Mouse (Mus musculus) heart, embryonic 10.5 days (tissue): ENCODE measurements around the gene Itch. TPM values are rescaled to one million over a fixed set of nuclear protein-coding genes. Genes with fewer than 3 reads are reported as not detected.
"Not testable (repeated sequence)": the region's sequence is repeated elsewhere in the genome, so short reads cannot be mapped to it uniquely, and the experiment has no call there.

Source experiments
- DNase-seq: peaks from one replicate; pipeline ENCODE4 v3.0.0-alpha.2; 2017; ENCODE audit warnings: low spot score
- H3K27ac ChIP-seq: fragments of 300-500 bp; sonication (generic); 2 replicates; pipeline ENCODE4 v1.5.1; 2016; ENCODE audit warnings: mild to moderate bottlenecking
- H3K27me3 ChIP-seq: fragments of 300-500 bp; sonication (generic); 2 replicates; pipeline ENCODE4 v1.6.1; 2016; ENCODE audit warnings: mild to moderate bottlenecking; ENCODE audit not compliant: poor library complexity, insufficient read depth, severe bottlenecking
- H3K36me3 ChIP-seq: fragments of 300-500 bp; sonication (generic); 2 replicates; pipeline ENCODE4 v1.6.1; 2016; ENCODE audit warnings: mild to moderate bottlenecking, moderate library complexity
- H3K4me1 ChIP-seq: fragments of 300-500 bp; sonication (generic); 2 replicates; pipeline ENCODE4 v1.6.1; 2016; ENCODE audit warnings: mild to moderate bottlenecking
- H3K4me3 ChIP-seq: fragments of 300-500 bp; sonication (generic); 2 replicates; pipeline ENCODE4 v1.5.1; 2016; ENCODE audit warnings: mild to moderate bottlenecking, moderate library complexity
- H3K9me3 ChIP-seq: fragments of 300-500 bp; sonication (generic); 2 replicates; pipeline ENCODE4 v1.6.1; 2016; ENCODE audit warnings: mild to moderate bottlenecking, moderate library complexity
- WGBS: fragments of 180-500 bp; shearing (Covaris S2); methylation state at CpG from one replicate; pipeline ENCODE4 v1.1.7; 2016; 5-methylcytosine and 5-hydroxymethylcytosine counted together
- polyA plus RNA-seq: library from polyadenylated mRNA; unstranded; fragments of >200 nt; fragmentation: Nextera tagmentation; extraction: Ambion mirVana; gene quantifications from 2 replicates; pipeline ENCODE4 v1.2.1, GENCODE M21; 2016

The Itch gene
- polyA plus RNA-seq, 1 experiment from 2014 or later, result 45.1 TPM

DNA sequence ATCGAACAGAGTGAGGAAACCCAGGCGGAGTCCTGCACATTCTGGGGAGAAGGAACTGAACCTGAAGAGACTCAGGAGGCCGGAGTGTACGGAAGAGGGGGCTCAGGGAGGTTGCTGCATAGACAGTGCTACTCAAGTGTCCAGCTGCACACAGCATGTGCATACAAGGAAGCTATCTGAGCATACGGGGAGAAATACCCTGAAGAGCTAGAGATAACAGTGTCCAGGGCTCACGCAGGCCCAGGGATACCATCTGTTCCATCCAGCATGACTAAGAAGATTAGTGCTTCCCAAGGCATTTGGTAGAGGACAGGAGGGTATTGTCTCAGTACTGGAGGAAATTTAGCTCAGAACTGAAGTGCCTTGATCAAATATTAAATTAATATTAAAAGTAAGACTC, 29.7 kb upstream of the Itch start:
- no peak for DNase-seq
- Histone ChIP-seq H3K4me3 (no peak overlapping the region), H3K27ac (no peak overlapping the region), H3K27me3 (no peaks in the 10 kb centered on the region), H3K9me3 (no peaks in the 10 kb centered on the region), H3K4me1 (peaks cover 20% of the 10 kb centered on the region), H3K36me3 (no peaks in the 10 kb centered on the region)
- 61% methylated on average over 6 of the region's 6 CpGs for WGBS

DNA sequence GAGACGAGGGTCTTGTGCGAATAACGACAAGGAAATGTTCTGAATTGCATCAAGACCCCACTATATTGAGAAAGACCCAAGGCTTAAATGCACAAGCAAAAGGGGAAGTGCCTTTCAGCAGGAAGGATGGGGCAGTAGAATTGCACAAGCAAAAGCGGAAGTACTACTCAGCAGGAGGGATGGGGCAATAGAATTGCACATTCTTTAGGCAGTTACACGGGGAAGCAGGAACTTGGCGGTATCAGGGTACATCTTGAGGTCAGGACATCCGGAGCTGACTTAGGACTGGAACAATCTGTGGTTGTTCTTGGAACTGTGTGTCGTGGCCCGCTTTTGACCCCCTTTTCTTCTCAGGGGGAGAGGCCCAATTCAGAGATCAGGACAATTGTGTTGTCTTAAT, 26.0 kb upstream of the Itch start:
- H3K36me3 ChIP-seq, DNase-seq, H3K4me3 ChIP-seq, H3K27ac ChIP-seq, H3K9me3 ChIP-seq, H3K4me1 ChIP-seq, H3K27me3 ChIP-seq: not testable (repeated sequence)
- 80% methylated on average over 9 of the region's 9 CpGs for WGBS

DNA sequence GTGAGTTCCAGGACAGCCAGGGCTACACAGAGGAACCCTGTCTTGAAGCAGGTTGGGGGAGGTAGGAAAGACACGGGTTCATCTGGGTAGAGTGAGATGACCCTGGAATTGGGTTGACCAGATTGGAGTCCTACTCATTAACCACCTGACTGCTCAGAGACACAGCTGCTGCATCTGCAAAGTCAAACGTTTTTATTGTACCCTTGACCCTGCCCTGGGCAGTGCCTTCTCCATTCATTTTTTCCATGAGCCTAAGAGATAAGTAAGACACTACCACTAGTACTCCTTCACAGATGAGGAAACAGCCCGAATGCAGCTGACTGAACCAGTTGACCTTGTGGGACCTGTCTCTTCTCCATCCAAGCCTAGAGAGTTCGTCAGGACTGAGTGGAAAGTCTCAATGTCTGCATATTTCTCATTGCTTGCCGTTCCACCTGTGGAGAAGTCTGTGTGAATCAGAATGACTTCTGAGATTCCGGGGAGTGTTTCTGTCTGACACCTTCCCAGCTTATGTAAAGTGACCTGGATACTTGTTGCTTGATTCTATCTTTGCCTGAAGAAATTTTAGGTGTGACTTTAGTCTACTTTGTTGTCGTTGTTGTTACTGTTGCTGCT, 18.0 kb upstream of the Itch start:
- no peaks in the 10 kb centered on the region for H3K9me3 ChIP-seq
- no peaks in the 10 kb centered on the region for H3K4me1 ChIP-seq
- WGBS, result 60% methylated on average over 7 of the region's 7 CpGs

DNA sequence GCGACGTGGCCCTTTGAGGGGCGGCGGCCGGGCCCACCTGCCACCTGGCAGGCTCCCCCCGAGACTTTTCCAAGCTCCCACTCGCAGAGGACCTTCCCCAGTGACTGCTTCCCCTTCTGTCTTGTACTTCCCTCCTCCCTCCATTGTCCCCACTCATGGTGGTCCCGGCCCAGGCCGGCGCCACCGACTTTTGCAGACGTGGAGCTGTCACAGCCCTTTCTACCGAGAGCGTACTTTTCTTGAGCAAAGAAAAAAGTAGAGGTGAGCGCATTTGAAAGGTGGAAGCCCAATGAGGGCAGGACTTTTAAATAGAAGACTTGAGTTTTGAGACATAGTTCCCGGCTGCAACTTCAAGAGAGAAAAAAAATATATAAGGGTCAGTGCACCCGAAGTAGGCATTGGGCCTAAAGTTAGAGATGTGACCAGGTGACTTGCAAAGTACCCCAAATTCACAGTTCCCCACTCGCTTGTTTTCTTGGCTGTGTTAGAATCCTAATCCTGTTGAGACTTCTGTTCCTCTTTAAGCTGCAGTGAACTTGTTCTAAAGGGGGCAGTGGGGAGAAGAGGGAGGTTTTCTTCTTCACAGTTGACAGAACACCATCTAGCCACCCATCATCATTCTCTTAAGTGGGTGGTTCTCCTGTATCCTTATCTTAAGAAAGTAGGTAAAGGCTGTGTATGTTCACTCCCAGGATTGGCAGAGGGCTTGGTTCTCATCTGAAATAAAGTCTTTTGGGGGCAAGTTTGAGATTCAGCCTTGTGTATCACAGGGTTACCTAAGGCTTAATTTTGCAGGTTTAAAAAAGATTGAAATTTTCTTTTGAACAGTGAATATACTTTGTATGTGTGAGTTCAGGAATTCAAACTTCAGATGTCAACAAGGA, 910 bp downstream of the Itch start:
- Histone ChIP-seq H3K9me3 (no peaks in the 10 kb centered on the region), H3K36me3 (peaks cover 17% of the 10 kb centered on the region), H3K27ac (peak overlapping the region; percentile 99), H3K27me3 (no peaks in the 10 kb centered on the region), H3K4me3 (peak overlapping the region; percentile 98), H3K4me1 (peaks cover 24% of the 10 kb centered on the region)
- WGBS, result under 1% methylated on average over 18 of the region's 18 CpGs
- DNase-seq, result peak; percentile 76

More for the DNA sequence above, 18.0 kb upstream of the Itch start:
- no peak for DNase-seq
- no peak overlapping the region for H3K4me3 ChIP-seq
- no peaks in the 10 kb centered on the region for H3K27me3 ChIP-seq
- H3K36me3 ChIP-seq, result no peaks in the 10 kb centered on the region
- H3K27ac ChIP-seq, result no peak overlapping the region

DNA sequence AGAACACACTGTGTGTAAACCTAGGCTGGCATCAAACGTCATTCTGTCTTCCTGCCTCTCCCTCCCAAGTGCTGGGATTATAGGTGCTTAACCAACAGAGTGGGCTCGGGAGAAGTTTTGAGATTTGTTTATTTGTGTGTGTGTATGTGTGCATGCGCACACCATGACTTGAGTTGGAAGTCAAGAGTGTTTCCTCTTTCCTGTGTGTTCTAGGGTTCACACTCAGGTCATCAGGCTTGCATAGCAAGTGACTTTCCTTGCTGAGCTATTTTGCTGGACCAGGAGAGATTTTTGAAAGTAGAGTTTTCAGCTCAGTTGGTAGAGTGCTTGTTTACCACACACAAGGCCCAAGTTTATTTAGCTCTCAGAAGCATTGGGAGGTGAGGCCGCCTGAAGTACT, 1.8 kb downstream of the Itch start:
- Histone ChIP-seq H3K4me1 (peaks cover 24% of the 10 kb centered on the region), H3K27ac (no peak overlapping the region), H3K9me3 (no peaks in the 10 kb centered on the region), H3K36me3 (peaks cover 25% of the 10 kb centered on the region), H3K27me3 (no peaks in the 10 kb centered on the region), H3K4me3 (peak overlapping the region; percentile 98; the same call in 1 of the 2 replicates)
- WGBS, result 59% methylated on average over 4 of the region's 4 CpGs
- no peak for DNase-seq

DNA sequence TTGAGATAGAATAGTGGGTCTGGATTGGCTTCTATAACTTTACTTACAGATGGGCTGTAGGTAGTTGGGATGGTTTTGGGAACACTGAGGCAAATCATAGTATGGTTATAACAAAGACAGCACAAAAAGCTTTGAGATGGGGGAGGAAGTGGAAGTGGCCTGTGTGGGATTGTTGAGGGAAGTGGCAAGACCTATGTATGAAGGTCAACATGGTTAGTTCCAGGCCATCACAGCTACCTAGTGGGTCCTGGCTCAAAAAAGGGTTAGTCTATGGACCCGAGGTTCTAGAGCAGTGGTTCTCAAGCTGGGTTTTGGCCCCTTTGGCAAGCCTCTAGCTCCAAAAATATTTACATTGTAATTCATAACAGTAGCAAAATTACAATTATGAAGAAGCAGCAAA, 2.2 kb downstream of the Itch start:
- no peak for DNase-seq
- H3K9me3 ChIP-seq, result no peaks in the 10 kb centered on the region
- peaks cover 24% of the 10 kb centered on the region for H3K4me1 ChIP-seq
- H3K4me3 ChIP-seq, result no peak overlapping the region
- H3K27me3 ChIP-seq, result no peaks in the 10 kb centered on the region
- no peak overlapping the region for H3K27ac ChIP-seq
- H3K36me3 ChIP-seq, result peaks cover 30% of the 10 kb centered on the region
- WGBS, result 85% methylated on average over 1 of the region's 1 CpGs

DNA sequence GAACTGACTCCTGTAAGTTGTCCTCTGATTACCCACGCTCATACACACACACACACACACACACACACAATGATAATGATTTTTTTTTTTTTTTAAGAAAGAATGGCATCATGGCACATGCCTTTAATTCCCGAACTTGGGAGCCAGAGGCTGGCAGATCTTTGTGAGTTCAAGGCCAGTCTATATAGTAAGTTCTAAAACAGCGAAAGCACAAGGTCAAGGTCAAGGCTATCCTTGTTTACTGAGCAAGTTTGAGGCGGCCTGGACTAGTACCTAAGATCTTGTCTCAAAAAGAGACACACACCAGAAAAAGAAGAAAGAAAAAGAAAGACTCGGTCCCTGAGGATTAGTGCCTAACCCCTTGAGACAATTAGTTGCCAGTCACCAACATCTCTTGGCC, 7.7 kb downstream of the Itch start:
- Histone ChIP-seq H3K9me3 (no peaks in the 10 kb centered on the region), H3K27ac (no peak overlapping the region), H3K36me3 (peaks cover 74% of the 10 kb centered on the region), H3K4me1 (peaks cover 8% of the 10 kb centered on the region), H3K4me3 (no peak overlapping the region), H3K27me3 (no peaks in the 10 kb centered on the region)
- no peak for DNase-seq
- 90% methylated on average over 5 of the region's 5 CpGs for WGBS

DNA sequence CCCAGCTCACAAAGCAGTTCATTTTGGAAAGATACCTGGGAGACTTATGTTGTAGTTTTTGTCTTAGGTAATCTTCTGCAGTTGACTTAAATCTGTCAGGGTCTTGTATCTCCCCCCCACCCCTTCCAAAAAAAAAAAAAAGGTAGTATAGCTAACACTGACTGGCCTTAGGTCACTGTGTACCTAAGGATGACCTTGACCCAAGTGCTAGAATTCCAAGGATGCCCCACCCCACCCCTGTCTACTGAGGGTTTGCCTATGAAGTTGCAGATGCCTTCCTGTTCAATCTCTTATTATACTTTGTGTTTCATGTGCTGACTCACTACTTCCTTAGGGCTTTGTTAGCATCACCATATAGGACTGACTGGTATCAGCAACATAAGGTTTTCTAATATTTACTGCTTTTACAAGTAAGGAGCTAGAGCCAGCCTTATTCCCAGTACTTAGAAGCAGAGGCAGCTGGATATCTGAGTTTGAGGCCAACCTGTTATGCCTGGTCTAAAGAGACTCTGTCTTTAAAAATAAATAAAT, 8.8 kb downstream of the Itch start:
- DNase-seq, result no peak
- H3K27ac ChIP-seq, result no peak overlapping the region
- peaks cover 85% of the 10 kb centered on the region for H3K36me3 ChIP-seq
- no peaks in the 10 kb centered on the region for H3K9me3 ChIP-seq
- H3K4me1 ChIP-seq, result no peaks in the 10 kb centered on the region
- no peak overlapping the region for H3K4me3 ChIP-seq
- H3K27me3 ChIP-seq, result no peaks in the 10 kb centered on the region

DNA sequence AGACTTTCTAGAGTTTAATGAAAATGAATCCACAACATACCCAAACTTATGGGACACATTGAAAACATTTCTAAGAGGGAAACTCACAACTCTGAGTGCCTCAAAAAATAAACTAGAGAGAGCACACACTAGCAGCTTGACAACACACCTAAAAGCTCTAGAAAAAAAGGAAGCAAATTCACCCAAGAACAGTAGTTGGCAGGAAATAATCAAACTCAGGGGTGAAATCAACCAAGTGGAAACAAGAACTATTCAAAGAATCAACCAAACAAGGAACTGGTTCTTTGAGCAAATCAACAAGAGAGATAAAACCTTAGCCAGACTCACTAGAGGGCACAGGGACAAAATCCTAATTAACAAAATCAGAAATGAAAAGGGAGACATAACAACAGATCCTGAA, 16.0 kb downstream of the Itch start:
- not testable (repeated sequence) for H3K4me3 ChIP-seq, H3K27me3 ChIP-seq, H3K27ac ChIP-seq, H3K4me1 ChIP-seq, DNase-seq, H3K9me3 ChIP-seq
- H3K36me3 ChIP-seq, result peaks cover 52% of the 10 kb centered on the region

DNA sequence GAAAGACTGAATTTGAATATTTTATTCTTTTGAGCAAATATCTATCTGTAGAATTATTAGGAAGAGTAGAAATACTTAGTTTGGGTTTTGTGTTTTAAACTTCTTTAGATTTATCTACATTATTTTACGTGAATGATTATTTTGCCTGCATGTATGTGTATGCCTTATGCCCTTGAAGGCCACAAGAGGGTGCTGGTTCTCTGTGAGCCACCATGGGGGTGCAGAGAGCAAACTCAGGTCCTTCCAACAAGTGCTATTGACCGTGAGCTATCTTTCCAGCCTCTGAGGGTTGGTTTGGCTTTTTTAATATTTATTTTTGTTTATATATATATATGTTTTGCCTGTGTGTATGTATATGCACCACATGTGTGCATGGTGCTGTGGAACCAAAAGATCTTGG, 74.1 kb downstream of the Itch start:
- Histone ChIP-seq H3K36me3 (peaks cover 83% of the 10 kb centered on the region), H3K27ac (no peak overlapping the region), H3K4me3 (no peak overlapping the region), H3K9me3 (no peaks in the 10 kb centered on the region), H3K27me3 (no peaks in the 10 kb centered on the region), H3K4me1 (no peaks in the 10 kb centered on the region)
- WGBS, result 77% methylated on average over 2 of the region's 2 CpGs
- no peak for DNase-seq

DNA sequence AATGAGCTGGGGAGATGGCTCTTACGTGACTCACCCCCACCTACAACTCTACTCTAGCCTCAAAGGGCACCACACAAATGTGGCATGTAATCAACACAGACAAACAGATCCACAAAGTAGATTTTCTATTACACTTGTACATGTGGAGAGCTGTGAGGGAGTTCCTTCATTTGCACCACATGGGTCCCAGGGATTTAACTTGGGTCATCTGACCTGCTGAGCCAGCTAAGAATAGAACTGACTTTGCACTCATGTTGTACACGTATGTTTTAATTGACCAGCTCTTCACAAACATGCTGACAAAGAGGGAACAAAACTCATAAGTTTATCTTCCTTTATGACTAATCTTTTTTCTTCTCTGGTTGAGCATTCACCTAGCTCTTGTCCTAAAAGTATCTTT, 89.8 kb downstream of the Itch start:
- H3K4me1 ChIP-seq, result no peaks in the 10 kb centered on the region
- H3K27me3 ChIP-seq, result no peaks in the 10 kb centered on the region
- 77% methylated on average over 2 of the region's 2 CpGs for WGBS
- no peaks in the 10 kb centered on the region for H3K9me3 ChIP-seq
- DNase-seq, result no peak
- H3K36me3 ChIP-seq, result peaks cover 82% of the 10 kb centered on the region
- H3K4me3 ChIP-seq, result no peak overlapping the region
- no peak overlapping the region for H3K27ac ChIP-seq

DNA sequence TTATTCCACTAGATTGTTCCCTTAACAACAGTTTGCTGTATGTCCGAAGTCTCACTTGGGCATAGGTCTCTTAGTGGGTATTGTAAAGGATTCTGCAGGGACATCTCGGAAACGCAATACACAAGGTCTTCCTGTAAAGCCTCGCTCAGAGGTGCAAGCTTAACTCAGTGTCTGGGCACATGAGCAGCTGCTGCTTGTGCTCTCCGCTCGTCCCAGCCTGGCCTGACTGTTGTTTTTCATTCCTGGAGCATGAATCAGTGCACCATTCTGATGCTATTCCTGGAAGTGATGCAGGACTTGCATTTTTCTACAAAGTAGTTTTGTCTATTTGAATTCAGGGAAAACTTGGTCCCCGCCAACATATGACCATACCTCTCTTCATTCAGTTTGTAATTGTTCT, 91.4 kb downstream of the Itch start:
- DNase-seq, result no peak
- Histone ChIP-seq H3K9me3 (no peaks in the 10 kb centered on the region), H3K4me1 (no peaks in the 10 kb centered on the region), H3K4me3 (no peak overlapping the region), H3K27ac (no peak overlapping the region), H3K36me3 (peaks cover 67% of the 10 kb centered on the region), H3K27me3 (no peaks in the 10 kb centered on the region)
- 72% methylated on average over 7 of the region's 7 CpGs for WGBS

DNA sequence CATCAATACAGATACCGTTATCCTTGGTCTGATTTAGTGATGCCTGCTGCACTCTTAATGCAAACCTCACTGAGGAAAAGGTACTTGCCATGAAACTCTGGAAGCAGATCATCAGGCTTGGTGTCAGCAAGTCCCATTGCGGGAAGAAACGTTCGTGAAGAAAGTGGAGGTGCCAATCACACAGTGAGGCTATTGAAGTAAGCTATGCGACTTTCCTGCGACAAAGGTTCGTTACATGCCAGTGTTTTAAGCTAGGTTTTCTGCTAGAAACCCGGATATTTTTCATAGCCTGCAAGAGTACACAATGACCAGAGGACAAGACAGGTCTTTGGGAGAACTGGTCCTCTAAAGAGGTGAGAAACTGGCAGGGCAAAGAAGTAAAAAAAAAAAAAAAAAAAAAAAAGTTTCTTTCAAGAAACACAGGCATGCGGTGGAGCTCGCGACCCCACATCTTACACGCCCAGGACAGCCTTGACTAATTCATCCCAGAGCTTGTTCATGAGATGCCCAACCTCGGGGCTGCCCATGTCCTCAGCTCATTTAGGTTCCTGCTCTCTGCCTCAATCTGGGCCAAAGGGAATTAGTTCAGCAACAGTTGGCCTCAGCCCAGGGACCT, 102.5 kb downstream of the Itch start:
- Histone ChIP-seq H3K9me3 (no peaks in the 10 kb centered on the region), H3K4me3 (peak overlapping the region; percentile 83), H3K27ac (peak overlapping the region; percentile 95), H3K27me3 (no peaks in the 10 kb centered on the region), H3K4me1 (peaks cover 20% of the 10 kb centered on the region), H3K36me3 (peaks cover 4% of the 10 kb centered on the region)
- 9% methylated on average over 13 of the region's 13 CpGs for WGBS
- DNase-seq, result no peak
